8 mouse cellular contexts compared by ENCODE assay signal in the genomic region with DNA sequence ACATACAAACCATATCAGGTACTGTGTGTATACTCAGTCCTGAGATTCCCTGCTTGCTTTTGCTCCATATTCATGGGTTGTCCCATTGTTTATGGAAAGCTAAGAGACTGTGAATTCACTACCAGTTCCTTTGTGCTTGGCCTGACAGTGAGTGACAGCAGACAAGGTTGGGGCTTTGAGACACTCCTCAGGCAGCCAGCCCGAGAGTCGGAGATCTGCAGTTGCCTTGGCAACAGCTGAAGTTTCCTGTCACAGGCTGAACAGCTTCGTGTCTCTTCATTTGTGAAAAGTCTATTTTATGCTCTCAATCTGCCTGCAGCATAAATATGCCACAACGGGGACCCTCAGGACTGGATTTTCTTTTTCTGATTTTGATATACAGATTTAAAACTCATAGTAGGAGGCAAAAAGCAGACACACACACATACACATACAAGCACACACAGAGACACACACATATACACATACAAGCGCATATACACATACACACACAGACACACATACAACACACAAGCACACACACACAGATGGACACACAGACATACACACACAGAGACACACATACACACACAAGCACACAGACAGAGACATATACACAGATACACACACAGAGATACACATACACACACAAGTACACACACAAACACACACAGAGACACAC.
DNase-seq lines count a peak whose midpoint lies in the region; ATAC-seq lines count a peak whose summit lies in the region.

No protein-coding gene starts in this region.

- WGBS in lung, embryonic 15.5 days = 22% methylated on average over 5 of the region's 5 CpGs
- WGBS in forebrain, embryonic 10.5 days = 21% methylated on average over 5 of the region's 5 CpGs

- H3K9ac ChIP-seq in lung, embryonic 15.5 days = no peak overlapping the region

- no peak overlapping the region for H3K4me2 ChIP-seq in lung, embryonic 15.5 days

- H3K9me3 ChIP-seq in lung, embryonic 15.5 days = no peaks in the 10 kb centered on the region
- no peaks in the 10 kb centered on the region for H3K9me3 ChIP-seq in forebrain, embryonic 10.5 days

- DNase-seq in lung, postnatal 36 days = no peak
- peak; percentile 60 for DNase-seq in forebrain, embryonic 10.5 days (ENCODE audit: extremely low spot score, low spot score)
- DNase-seq in layer of hippocampus, adult 9-11 months = peak; percentile 65
- peak; percentile 2 for DNase-seq in naive thymus-derived CD4-positive, alpha-beta T cell, adult 2 months (ENCODE audit: low read depth)
- no peak for DNase-seq in cerebellum, postnatal 25 days
- DNase-seq in urinary bladder, postnatal 25 days (ENCODE audit: low spot score) = no peak
- no peak for DNase-seq in liver

- H3K27me3 ChIP-seq in lung, embryonic 15.5 days = no peaks in the 10 kb centered on the region
- peaks cover 8% of the 10 kb centered on the region; the same call in 1 of the 2 replicates for H3K27me3 ChIP-seq in forebrain, embryonic 10.5 days (ENCODE audit: poor library complexity, severe bottlenecking)

- no peaks in the 10 kb centered on the region for H3K36me3 ChIP-seq in lung, embryonic 15.5 days
- no peaks in the 10 kb centered on the region for H3K36me3 ChIP-seq in forebrain, embryonic 10.5 days (replicated peaks)

- no peak overlapping the region for H3K4me3 ChIP-seq in lung, embryonic 15.5 days
- H3K4me3 ChIP-seq in forebrain, embryonic 10.5 days = no peak overlapping the region

- H3K27ac ChIP-seq in lung, embryonic 15.5 days = no peak overlapping the region
- peak overlapping the region; percentile 74 for H3K27ac ChIP-seq in forebrain, embryonic 10.5 days

- peak; percentile 55; the same call in 1 of the 2 replicates for ATAC-seq in lung, embryonic 15.5 days (ENCODE audit: borderline replicate concordance, extremely low read depth, low FRiP score, low TSS enrichment)

- 0 out of 2 replicates have a peak, but pooled peaks cover 3% of the 10 kb centered on the region for H3K4me1 ChIP-seq in lung, embryonic 15.5 days
- H3K4me1 ChIP-seq in forebrain, embryonic 10.5 days = peaks cover 51% of the 10 kb centered on the region

Comparison
In these comparisons a context has a peak if more than half of its experiments do, and no peak if none do; other contexts are left out.
1. DNase-seq: peak in forebrain, embryonic 10.5 days (single experiment), layer of hippocampus, adult 9-11 months (single experiment) and naive thymus-derived CD4-positive, alpha-beta T cell, adult 2 months (single experiment); none in lung, postnatal 36 days (single experiment), cerebellum, postnatal 25 days (0 of 2), urinary bladder, postnatal 25 days (single experiment) and liver (single experiment).